Mouse (Mus musculus) liver, embryonic 14.5 days (tissue): Measurements from ENCODE around the gene Zfp14. TPM values are rescaled to one million over a fixed set of nuclear protein-coding genes. Genes with fewer than 3 reads are reported as not detected.

Experiments
- ATAC-seq: fragments of 200-750 bp; cut with Nextera tagmentation; 2 replicates; pipeline ENCODE4 v1.8.0; 2017; ENCODE audit warnings: moderate number of reproducible peaks, mild to moderate bottlenecking, moderate library complexity; ENCODE audit not compliant: insufficient read depth
- DNase-seq, 3 experiments: peaks; one replicate each; pipeline ENCODE4 v3.0.0-alpha.2; 2012 to 2013; ENCODE audit warnings: low read depth in 3 of 3, low spot score in 3 of 3
- H3K27ac ChIP-seq: fragments of 300-500 bp; sonication (generic); 2 replicates; pipeline ENCODE4 v1.5.1; 2014; ENCODE audit warnings: moderate library complexity, mild to moderate bottlenecking, control low read depth, inconsistent platforms
- H3K27me3 ChIP-seq: fragments of 300-500 bp; sonication (generic); 2 replicates; pipeline ENCODE4 v1.6.1; 2014; ENCODE audit warnings: mild to moderate bottlenecking, low read length, moderate library complexity; ENCODE audit not compliant: control insufficient read depth, insufficient read depth
- H3K36me3 ChIP-seq: fragments of 300-500 bp; sonication (generic); replicated peaks from 2 replicates; pipeline ENCODE4 v1.6.1; 2014; ENCODE audit warnings: low read depth; ENCODE audit not compliant: control insufficient read depth, insufficient read depth
- H3K4me1 ChIP-seq, 2 experiments: fragments of 200-500 bp in 1 of 2; fragments of 300-500 bp in 1 of 2; sonication (generic) in 1 of 2; replicated peaks; 2 replicates each; pipeline ENCODE4 v1.6.1; 2012 to 2014; ENCODE audit warnings: antibody characterized with exemption in 1 of 2, inconsistent platforms in 1 of 2, low read length in 1 of 2; ENCODE audit not compliant: control insufficient read depth in 2 of 2, insufficient read depth in 2 of 2
- H3K4me2 ChIP-seq: fragments of 300-500 bp; sonication (generic); 2 replicates; pipeline ENCODE4 v1.6.1; 2014; ENCODE audit warnings: low read depth, mild to moderate bottlenecking, control low read depth, moderate library complexity
- H3K4me3 ChIP-seq, 2 experiments: fragments of 200-500 bp in 1 of 2; fragments of 300-500 bp in 1 of 2; sonication (generic) in 1 of 2; 2 replicates each; pipeline ENCODE4 v1.5.1; 2012 to 2014; ENCODE audit warnings: low read depth in 2 of 2, low read length in 2 of 2, mild to moderate bottlenecking in 2 of 2, control low read depth in 1 of 2, inconsistent platforms in 1 of 2, moderate library complexity in 1 of 2; ENCODE audit not compliant: insufficient read depth in 1 of 2
- H3K9ac ChIP-seq: fragments of 300-500 bp; sonication (generic); replicated peaks from 2 replicates; pipeline ENCODE4 v1.6.1; 2014; ENCODE audit warnings: mild to moderate bottlenecking, control low read depth, moderate library complexity
- H3K9me3 ChIP-seq: fragments of 300-500 bp; sonication (generic); 2 replicates; pipeline ENCODE4 v1.6.1; 2016; ENCODE audit warnings: low read length, mixed read lengths; ENCODE audit not compliant: control insufficient read depth
- CTCF ChIP-seq: IDR thresholded peaks from 2 replicates; pipeline ENCODE4 v1.5.1; 2016; ENCODE audit warnings: antibody characterized with exemption, low read depth, control low read depth
- EP300 ChIP-seq: IDR thresholded peaks from 2 replicates; pipeline ENCODE4 v1.6.1; 2016; ENCODE audit warnings: antibody characterized with exemption, low read depth
- WGBS: fragments of 180-500 bp; shearing (Covaris S2); extraction: QIAGEN DNeasy Blood & Tissue Kit; methylation state at CpG from one replicate; pipeline ENCODE4 v1.1.7; 2014; ENCODE audit not compliant: insufficient replicate concordance; 5-methylcytosine and 5-hydroxymethylcytosine counted together
- polyA plus RNA-seq, 2 experiments: library from polyadenylated mRNA; depleted of rRNA in 1 of 2; stranded (reverse) in 1 of 2; unstranded in 1 of 2; fragments of >200 nt; fragmentation: Nextera tagmentation in 1 of 2; extraction: Ambion mirVana in 1 of 2; gene quantifications; 2 replicates each; pipeline versions ENCODE4 v1.2.1 to v1.2.3; 2012 to 2014

Zfp14 gene
- polyA plus RNA-seq, 2 experiments = 0.27 to 0.38 TPM

- no peak overlapping the region for H3K9ac ChIP-seq
- WGBS = 68% methylated on average over 9 of the region's 9 CpGs
- no peaks in the 10 kb centered on the region for H3K9me3 ChIP-seq
- no peaks in the 10 kb centered on the region for H3K27me3 ChIP-seq
- no peak overlapping the region for H3K4me2 ChIP-seq
- TF ChIP-seq EP300 = no peak
- DNase-seq (no peak), ATAC-seq (no peak)
- H3K36me3 ChIP-seq = no peaks in the 10 kb centered on the region
- no peak overlapping the region for H3K4me3 ChIP-seq
- H3K27ac ChIP-seq = no peak overlapping the region
- H3K4me1 ChIP-seq = peaks cover 8 to 13% of the 10 kb centered on the region in 2 experiments
Measured at GRCm38 (mm10) chr7:30086524-30086923, 35.3 kb upstream of the Zfp14 start.

- ATAC-seq (peak; percentile 94), DNase-seq (peak; percentile 65 to 73 (median 68))
- no peak within 1 kb of the TSS for H3K27ac ChIP-seq
- H3K36me3 ChIP-seq = no peaks in the 10 kb centered on the region
- H3K27me3 ChIP-seq = no peaks in the 10 kb centered on the region
- no peaks in the 10 kb centered on the region for H3K9me3 ChIP-seq
- peak within 1 kb of the TSS; percentile 73 for H3K9ac ChIP-seq
- peak within 1 kb of the TSS; percentile 83 for H3K4me2 ChIP-seq
- 0% methylated on average over 50 of the region's 50 CpGs for WGBS
- TF ChIP-seq EP300 (no peak), CTCF (no peak)
- H3K4me1 ChIP-seq = peaks cover 0 to 5% of the 10 kb centered on the region in 2 experiments; a peak in 3 of 4 replicates
- H3K4me3 ChIP-seq = peak within 1 kb of the TSS; percentile 61 to 80
Measured at GRCm38 (mm10) chr7:30072146-30073028, 21.2 kb upstream of the Zfp14 start, which contains the start of gene Zfp82. Zfp82 (minus strand) TSS chr7:30072900.

GRCm38 (mm10) chr7:30064622-30065021, 13.4 kb upstream of the Zfp14 start:
- H3K4me1 ChIP-seq = no peaks in the 10 kb centered on the region
- no peak for ATAC-seq
- 74% methylated on average over 5 of the region's 5 CpGs for WGBS
- H3K4me2 ChIP-seq = no peak overlapping the region
- H3K27me3 ChIP-seq = no peaks in the 10 kb centered on the region
- H3K9me3 ChIP-seq = no peaks in the 10 kb centered on the region
- H3K4me3 ChIP-seq = no peak overlapping the region
- TF ChIP-seq CTCF = peak; percentile 53
- TF ChIP-seq EP300 = no peak
- H3K27ac ChIP-seq = no peak overlapping the region
- DNase-seq = no peak
- H3K36me3 ChIP-seq = no peaks in the 10 kb centered on the region
- H3K9ac ChIP-seq = no peak overlapping the region

- TF ChIP-seq CTCF = peak; percentile 67
- no peak for TF ChIP-seq EP300
- Histone ChIP-seq H3K9ac (no peak overlapping the region), H3K4me2 (no peak overlapping the region), H3K4me3 (no peak overlapping the region), H3K9me3 (no peaks in the 10 kb centered on the region), H3K27me3 (no peaks in the 10 kb centered on the region), H3K4me1 (no peaks in the 10 kb centered on the region), H3K27ac (no peak overlapping the region), H3K36me3 (no peaks in the 10 kb centered on the region)
- ATAC-seq (no peak), DNase-seq (peak in 2 of 3 experiments; percentile 2 to 9)
- 69% methylated on average over 5 of the region's 5 CpGs for WGBS
Measured at GRCm38 (mm10) chr7:30062478-30062877, 11.3 kb upstream of the Zfp14 start.

GRCm38 (mm10) chr7:30060341-30060740, 9.2 kb upstream of the Zfp14 start:
- 83% methylated on average over 6 of the region's 6 CpGs for WGBS
- H3K36me3 ChIP-seq = no peaks in the 10 kb centered on the region; the same call in 1 of the 2 replicates
- no peak for TF ChIP-seq CTCF
- TF ChIP-seq EP300 = no peak

More at GRCm38 (mm10) chr7:30060341-30060740, 9.2 kb upstream of the Zfp14 start:
- ATAC-seq = no peak
- H3K27me3 ChIP-seq = no peaks in the 10 kb centered on the region
- no peak for DNase-seq
- no peaks in the 10 kb centered on the region for H3K4me1 ChIP-seq
- no peak overlapping the region for H3K9ac ChIP-seq
- no peak overlapping the region for H3K4me2 ChIP-seq
- no peaks in the 10 kb centered on the region for H3K9me3 ChIP-seq
- H3K4me3 ChIP-seq = no peak overlapping the region
- no peak overlapping the region for H3K27ac ChIP-seq
